Mouse (Mus musculus): Measurements from ENCODE around the gene Gm10230. TPM values are rescaled to one million over a fixed set of nuclear protein-coding genes. Genes with fewer than 3 reads are reported as not detected.

The Gm10230 gene
- polyA plus RNA-seq (2015; fragmentation: Nextera tagmentation; extraction: Ambion mirVana), result not detected in 2 replicates

GRCm38 (mm10) chrX:27494782-27495181 lies at the start of gene Gm10230:
TSS of gene Gm10230 (minus strand) at chrX:27494882.

Small RNA genes lying within 50 kb of the gene (microRNA-seq; reads per million reads assigned to microRNA genes)
- 0 reads per million in 2 experiments for gene Gm44452

Measured in skeletal muscle tissue, postnatal 0 days (tissue).